Mouse (Mus musculus): ENCODE data around the gene Pros1. TPM values are rescaled to one million over a fixed set of nuclear protein-coding genes. Genes with fewer than 3 reads are reported as not detected.

Pros1 gene
- total RNA-seq, 2 experiments from 2014 or later: 8.1 to 9.0 TPM

Small RNAs within 50 kb of the gene (microRNA-seq; reads per million reads assigned to microRNA genes)
- gene Gm25986: 0 reads per million in 2 experiments

Other genes with a start within 250 kb of the Pros1 start
- 10 to 100 TPM; 10.3 to 14.8 TPM for gene Nsun3, start 67.5 kb upstream of the Pros1 start, total RNA-seq (2021)
- gene Stx19, start 39.6 kb upstream of the Pros1 start, total RNA-seq (2021): not detected
- 10 to 100 TPM; 10.9 to 11.7 TPM for gene Arl13b, start 7.3 kb upstream of the Pros1 start, total RNA-seq (2021)

All from layer of hippocampus, postnatal 14 days (tissue).